Mouse (Mus musculus): ENCODE measurements around the gene Olfr181.

Gene Olfr181

DNA sequence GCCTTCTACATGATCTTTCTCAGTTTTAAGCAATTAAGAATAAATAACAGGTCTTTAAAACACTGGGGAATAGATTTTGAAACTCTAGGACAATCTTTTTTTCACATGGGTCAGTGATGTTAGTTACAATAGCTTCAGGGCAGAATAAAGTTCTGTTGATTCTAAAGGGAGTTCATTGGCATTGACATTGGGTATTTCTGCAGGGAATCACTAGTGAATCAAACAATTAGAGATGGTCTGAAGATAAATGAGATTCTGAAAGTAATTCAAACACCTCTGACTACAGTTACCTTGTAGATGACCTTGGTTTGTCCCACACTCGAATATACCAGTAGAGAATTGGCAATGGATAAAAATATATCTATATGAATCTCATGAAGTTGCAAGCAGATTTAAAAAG lies at the start of gene Olfr181:
Gene Olfr181 (minus strand): TSS at position 101 of the 400 bp plus-strand sequence.
- no peak for DNase-seq (ENCODE audit: low read depth, low spot score)

DNA sequence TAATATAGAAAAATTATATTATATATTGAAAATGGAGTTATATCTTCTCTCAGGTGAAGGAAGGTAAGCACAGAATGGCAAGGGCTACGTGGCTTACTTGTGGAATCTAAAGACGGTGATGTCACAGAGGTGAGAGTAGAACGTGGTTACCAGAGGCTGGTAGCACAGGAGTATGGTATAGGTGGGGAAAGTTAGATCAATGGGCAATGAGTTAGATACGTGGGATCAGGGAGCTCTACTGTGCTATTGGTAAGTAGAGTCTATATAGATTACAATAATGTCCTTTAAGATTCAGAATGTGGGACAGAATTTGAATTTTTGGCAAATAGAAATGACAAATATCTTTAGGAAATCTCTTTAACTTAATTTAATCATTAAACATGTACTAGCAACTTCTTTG lies 737 bp upstream of the Olfr181 start, which contains the start of gene Olfr180:
Gene Olfr180 (minus strand): TSS at position 101 of the 400 bp plus-strand sequence.
- DNase-seq (ENCODE audit: low read depth, low spot score): no peak

DNA sequence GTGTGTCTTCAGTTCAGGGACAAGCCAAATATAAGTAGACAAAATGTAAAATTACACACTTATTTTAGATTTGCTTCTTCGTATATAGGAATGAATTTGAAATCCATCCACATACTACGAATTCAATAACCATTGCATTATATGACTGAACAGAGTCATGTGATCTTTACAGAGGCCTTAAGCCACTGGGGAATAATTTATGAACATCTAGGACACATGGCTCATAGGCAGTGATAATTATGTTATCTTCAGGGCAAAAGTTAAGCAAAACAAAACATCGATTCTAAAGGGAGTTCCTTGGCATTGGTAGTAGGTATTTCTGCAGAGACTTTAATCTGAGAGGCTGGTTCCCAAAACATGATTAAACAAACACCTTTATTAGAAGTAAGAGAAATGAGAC lies 36.6 kb downstream of the Olfr181 start, which contains the start of gene Olfr178:
Gene Olfr178 (minus strand): TSS at position 101 of the 400 bp plus-strand sequence.
- DNase-seq (ENCODE audit: low read depth, low spot score): no peak

DNA sequence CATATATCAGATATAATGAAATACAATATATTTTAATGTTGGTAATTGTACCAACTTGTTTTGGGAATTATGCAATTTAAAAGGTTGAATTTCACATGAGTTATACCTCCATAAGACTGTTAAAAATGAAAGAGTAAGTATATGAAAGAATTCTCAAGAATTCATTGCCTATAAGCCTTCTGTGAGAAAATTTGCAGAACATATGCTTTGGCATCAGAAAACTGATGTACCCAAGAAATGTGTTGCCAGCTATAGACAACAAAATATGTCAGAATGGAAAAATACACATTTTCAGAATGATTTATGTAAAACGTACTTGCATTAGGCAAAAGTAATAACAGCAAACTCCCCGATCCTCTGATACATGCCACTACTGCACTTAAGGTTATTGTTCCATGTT lies 44.1 kb downstream of the Olfr181 start:
- DNase-seq (ENCODE audit: low read depth, low spot score): no peak
